Mouse (Mus musculus): ENCODE results near the gene Grb10. TPM values are rescaled to one million over a fixed set of nuclear protein-coding genes. Genes with fewer than 3 reads are reported as not detected.

Gene Grb10
- total RNA-seq, 2 experiments from 2014 or later = 25.0 TPM

- no peak for DNase-seq (ENCODE audit: low spot score in 2 of 2)
- Histone ChIP-seq H3K4me3 (no peak overlapping the region), H3K27ac (no peak overlapping the region)
- TF ChIP-seq CTCF (conservative IDR thresholded peaks at IDR 0.05) = no peak
Observed at GRCm38 (mm10) chr11:11892993-11893602, 145.4 kb downstream of the Grb10 start.

- no peak for TF ChIP-seq CTCF (conservative IDR thresholded peaks at IDR 0.05)
- no peak overlapping the region for H3K27ac ChIP-seq
- peak in 1 of 2 experiments; percentile 26 for DNase-seq (ENCODE audit: low spot score in 2 of 2)
- no peak overlapping the region for H3K4me3 ChIP-seq
Observed at GRCm38 (mm10) chr11:11891832-11892231, 146.7 kb downstream of the Grb10 start.

GRCm38 (mm10) chr11:11890139-11890741 is 148.2 kb downstream of the Grb10 start:
- TF ChIP-seq CTCF (conservative IDR thresholded peaks at IDR 0.05) = no peak
- Histone ChIP-seq H3K27ac (peak overlapping the region; percentile 57), H3K4me3 (peak overlapping the region; percentile 17; the same call in 1 of the 2 replicates)
- DNase-seq (ENCODE audit: low spot score in 2 of 2) = no peak

- peak overlapping the region; percentile 64 for H3K27ac ChIP-seq
Observed at GRCm38 (mm10) chr11:11888727-11889126, 149.8 kb downstream of the Grb10 start.

GRCm38 (mm10) chr11:11888051-11888450 is 150.4 kb downstream of the Grb10 start:
- no peak overlapping the region for H3K4me3 ChIP-seq
- no peak overlapping the region; the same call in 1 of the 2 replicates for H3K27ac ChIP-seq
- DNase-seq (ENCODE audit: low spot score in 2 of 2) = no peak
- TF ChIP-seq CTCF (conservative IDR thresholded peaks at IDR 0.05) = no peak

More at GRCm38 (mm10) chr11:11888727-11889126, 149.8 kb downstream of the Grb10 start:
- no peak for DNase-seq (ENCODE audit: low spot score in 2 of 2)
- H3K4me3 ChIP-seq = no peak overlapping the region
- TF ChIP-seq CTCF (conservative IDR thresholded peaks at IDR 0.05) = no peak

- TF ChIP-seq CTCF (conservative IDR thresholded peaks at IDR 0.05) = no peak
- no peak for DNase-seq (ENCODE audit: low spot score in 2 of 2)
Observed at GRCm38 (mm10) chr11:11886403-11886998, 152.0 kb downstream of the Grb10 start.

GRCm38 (mm10) chr11:11885921-11886320 is 152.6 kb downstream of the Grb10 start:
- no peak overlapping the region for H3K4me3 ChIP-seq
- no peak overlapping the region for H3K27ac ChIP-seq
- DNase-seq (ENCODE audit: low spot score in 2 of 2) = no peak
- TF ChIP-seq CTCF (conservative IDR thresholded peaks at IDR 0.05) = no peak

More at GRCm38 (mm10) chr11:11886403-11886998, 152.0 kb downstream of the Grb10 start:
- no peak overlapping the region for H3K27ac ChIP-seq
- no peak overlapping the region for H3K4me3 ChIP-seq

- no peak for TF ChIP-seq CTCF (conservative IDR thresholded peaks at IDR 0.05)
- H3K4me3 ChIP-seq = no peak overlapping the region
- H3K27ac ChIP-seq = no peak overlapping the region
- no peak for DNase-seq (ENCODE audit: low spot score in 2 of 2)
Observed at GRCm38 (mm10) chr11:11885246-11885643, 153.2 kb downstream of the Grb10 start.

- DNase-seq (ENCODE audit: low spot score in 2 of 2) = no peak
- Histone ChIP-seq H3K4me3 (no peak overlapping the region), H3K27ac (no peak overlapping the region)
- no peak for TF ChIP-seq CTCF (conservative IDR thresholded peaks at IDR 0.05)
Observed at GRCm38 (mm10) chr11:11884533-11885245, 153.8 kb downstream of the Grb10 start.

GRCm38 (mm10) chr11:11881783-11882155 is 156.7 kb downstream of the Grb10 start:
- H3K27ac ChIP-seq = no peak overlapping the region
- DNase-seq (ENCODE audit: low spot score in 2 of 2) = no peak
- no peak for TF ChIP-seq CTCF (conservative IDR thresholded peaks at IDR 0.05)
- no peak overlapping the region for H3K4me3 ChIP-seq

GRCm38 (mm10) chr11:11881026-11881782 is 157.3 kb downstream of the Grb10 start:
- no peak for TF ChIP-seq CTCF (conservative IDR thresholded peaks at IDR 0.05)
- H3K4me3 ChIP-seq = no peak overlapping the region
- no peak for DNase-seq (ENCODE audit: low spot score in 2 of 2)
- no peak overlapping the region for H3K27ac ChIP-seq

Other genes with a start within 250 kb of the Grb10 start
- under 1 TPM; 0.61 to 0.67 TPM for gene Fignl1, start 229.7 kb downstream of the Grb10 start, total RNA-seq (2021)
- gene Ddc, start 140.5 kb downstream of the Grb10 start, total RNA-seq (2021) = 1 to 10 TPM; 8.1 to 8.9 TPM